Mouse (Mus musculus) forebrain, embryonic 14.5 days (tissue): ENCODE data around the gene Serpinb2. TPM values are rescaled to one million over a fixed set of nuclear protein-coding genes. Genes with fewer than 3 reads are reported as not detected.

ENCODE experiments used
- ATAC-seq: fragments of 200-750 bp; cut with Nextera tagmentation; 2 replicates; pipeline ENCODE4 v1.8.0; 2017; ENCODE audit warnings: mild to moderate bottlenecking, moderate library complexity
- DNase-seq: peaks from one replicate; pipeline ENCODE4 v3.0.0-alpha.2; 2015; ENCODE audit warnings: low spot score
- H3K27ac ChIP-seq: fragments of 300-500 bp; sonication (generic); 2 replicates; pipeline ENCODE4 v1.5.1; 2014; ENCODE audit warnings: low read depth, mild to moderate bottlenecking, control low read depth, low read length, moderate library complexity
- H3K27me3 ChIP-seq: fragments of 300-500 bp; sonication (generic); replicated peaks from 2 replicates; pipeline ENCODE4 v1.6.1; 2014; ENCODE audit warnings: low read length, control low read depth, mixed read lengths; ENCODE audit not compliant: control insufficient read depth, insufficient read depth
- H3K36me3 ChIP-seq: fragments of 300-500 bp; sonication (generic); 2 replicates; pipeline ENCODE4 v1.6.1; 2014; ENCODE audit warnings: low read length, control low read depth; ENCODE audit not compliant: control insufficient read depth, insufficient read depth
- H3K4me1 ChIP-seq: fragments of 300-500 bp; sonication (generic); 2 replicates; pipeline ENCODE4 v1.6.1; 2014; ENCODE audit warnings: antibody characterized with exemption, low read length, control low read depth; ENCODE audit not compliant: control insufficient read depth, insufficient read depth
- H3K4me2 ChIP-seq: fragments of 300-500 bp; sonication (generic); 2 replicates; pipeline ENCODE4 v1.6.1; 2014; ENCODE audit warnings: mild to moderate bottlenecking, control low read depth, low read length
- H3K4me3 ChIP-seq: fragments of 300-500 bp; sonication (generic); 2 replicates; pipeline ENCODE4 v1.5.1; 2014; ENCODE audit warnings: low read depth, low read length, control low read depth
- H3K9ac ChIP-seq: fragments of 300-500 bp; sonication (generic); 2 replicates; pipeline ENCODE4 v1.6.1; 2014; ENCODE audit warnings: mild to moderate bottlenecking, low read length, control low read depth, moderate library complexity
- H3K9me3 ChIP-seq: fragments of 300-500 bp; sonication (generic); replicated peaks from 2 replicates; pipeline ENCODE4 v1.6.1; 2016; ENCODE audit warnings: low read length, control low read depth, mixed read lengths; ENCODE audit not compliant: control insufficient read depth
- WGBS: fragments of 180-500 bp; shearing (Covaris S2); extraction: QIAGEN DNeasy Blood & Tissue Kit; methylation state at CpG from one replicate; pipeline ENCODE4 v1.1.7; 2014; 5-methylcytosine and 5-hydroxymethylcytosine counted together
- polyA plus RNA-seq: library from polyadenylated mRNA; unstranded; fragments of >200 nt; fragmentation: Nextera tagmentation; extraction: Ambion mirVana; gene quantifications from 2 replicates; pipeline ENCODE4 v1.2.1, GENCODE M21; 2014

Serpinb2 gene
- polyA plus RNA-seq: 0.19 and 0.28 TPM in 2 replicates

- Histone ChIP-seq H3K27ac (no peak within 1 kb of the TSS), H3K27me3 (no peaks in the 10 kb centered on the region), H3K4me1 (no peaks in the 10 kb centered on the region), H3K4me2 (no peak within 1 kb of the TSS), H3K36me3 (no peaks in the 10 kb centered on the region), H3K4me3 (no peak within 1 kb of the TSS), H3K9ac (no peak within 1 kb of the TSS), H3K9me3 (no peaks in the 10 kb centered on the region)
- peak; percentile 3 for DNase-seq
- WGBS: 42% methylated on average over 5 of the region's 5 CpGs
- no peak for ATAC-seq
These were observed at the start of gene Serpinb2 for GRCm38 (mm10) chr1:107511252-107511651. Gene Serpinb2 (plus strand): TSS chr1:107511423.

GRCm38 (mm10) chr1:107479909-107480308 is 31.3 kb upstream of the Serpinb2 start:
- Histone ChIP-seq H3K4me1 (no peaks in the 10 kb centered on the region), H3K9ac (no peak overlapping the region), H3K4me3 (no peak overlapping the region), H3K4me2 (no peak overlapping the region), H3K27ac (no peak overlapping the region), H3K27me3 (no peaks in the 10 kb centered on the region), H3K9me3 (no peaks in the 10 kb centered on the region), H3K36me3 (no peaks in the 10 kb centered on the region)
- no peak for DNase-seq
- no peak for ATAC-seq

- ATAC-seq: peak; percentile 95
- 26% methylated on average over 11 of the region's 11 CpGs for WGBS
- H3K27me3 ChIP-seq: no peaks in the 10 kb centered on the region
These were observed 29.8 kb upstream of the Serpinb2 start for GRCm38 (mm10) chr1:107481452-107481851.

DNA sequence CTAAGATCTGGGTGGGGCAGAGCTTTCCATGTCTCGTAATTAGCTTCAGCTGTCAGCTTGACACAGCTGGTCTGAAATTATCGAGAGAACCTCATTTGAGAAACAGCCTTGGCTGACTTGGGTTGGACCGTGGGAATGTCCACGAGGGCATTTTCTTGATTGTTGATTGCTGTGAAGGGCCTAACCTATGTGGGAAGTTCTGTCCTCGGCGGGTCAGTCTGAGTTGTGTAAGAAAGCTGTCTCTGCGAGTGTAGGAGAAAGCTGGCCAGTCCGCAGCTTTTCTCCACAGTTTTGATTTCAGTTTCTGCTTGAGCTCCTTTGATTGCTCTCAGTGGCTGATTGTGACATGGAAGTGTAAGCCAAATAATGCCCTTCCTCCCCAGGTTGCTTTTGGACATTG is 21.6 kb upstream of the Serpinb2 start:
- ATAC-seq (no peak), DNase-seq (no peak)
- 82% methylated on average over 8 of the region's 8 CpGs for WGBS
- Histone ChIP-seq H3K36me3 (no peaks in the 10 kb centered on the region), H3K9ac (no peak overlapping the region), H3K27ac (no peak overlapping the region), H3K27me3 (no peaks in the 10 kb centered on the region), H3K9me3 (no peaks in the 10 kb centered on the region), H3K4me1 (no peaks in the 10 kb centered on the region), H3K4me2 (no peak overlapping the region), H3K4me3 (no peak overlapping the region)

More at GRCm38 (mm10) chr1:107481452-107481851, 29.8 kb upstream of the Serpinb2 start:
- Histone ChIP-seq H3K4me1 (no peaks in the 10 kb centered on the region), H3K9me3 (no peaks in the 10 kb centered on the region), H3K27ac (no peak overlapping the region), H3K36me3 (no peaks in the 10 kb centered on the region), H3K9ac (no peak overlapping the region), H3K4me3 (no peak overlapping the region), H3K4me2 (0 out of 2 replicates have a peak overlapping the region, but pooled peaks have one; percentile 9)
- DNase-seq: peak; percentile 86

- Histone ChIP-seq H3K36me3 (no peaks in the 10 kb centered on the region), H3K4me3 (no peak overlapping the region), H3K9me3 (no peaks in the 10 kb centered on the region), H3K9ac (no peak overlapping the region), H3K27me3 (no peaks in the 10 kb centered on the region), H3K4me1 (no peaks in the 10 kb centered on the region), H3K27ac (no peak overlapping the region), H3K4me2 (no peak overlapping the region)
- ATAC-seq (no peak), DNase-seq (no peak)
- 90% methylated on average over 2 of the region's 2 CpGs for WGBS
These were observed 14.4 kb upstream of the Serpinb2 start for GRCm38 (mm10) chr1:107496789-107497188.

- DNase-seq (no peak), ATAC-seq (no peak)
- H3K9ac ChIP-seq: no peak overlapping the region
- no peak overlapping the region for H3K4me2 ChIP-seq
- no peaks in the 10 kb centered on the region for H3K27me3 ChIP-seq
- H3K36me3 ChIP-seq: no peaks in the 10 kb centered on the region
- H3K9me3 ChIP-seq: no peaks in the 10 kb centered on the region
- no peak overlapping the region for H3K4me3 ChIP-seq
- no peaks in the 10 kb centered on the region for H3K4me1 ChIP-seq
- no peak overlapping the region for H3K27ac ChIP-seq
These were observed 9.2 kb upstream of the Serpinb2 start for GRCm38 (mm10) chr1:107502025-107502424.

GRCm38 (mm10) chr1:107503294-107503693 is 7.9 kb upstream of the Serpinb2 start:
- DNase-seq: no peak
- WGBS: 85% methylated on average over 3 of the region's 3 CpGs

GRCm38 (mm10) chr1:107505898-107506562 is 5.2 kb upstream of the Serpinb2 start:
- 90% methylated on average over 8 of the region's 8 CpGs for WGBS
- Histone ChIP-seq H3K4me2 (no peak overlapping the region), H3K9ac (no peak overlapping the region), H3K4me1 (no peaks in the 10 kb centered on the region), H3K9me3 (no peaks in the 10 kb centered on the region), H3K36me3 (no peaks in the 10 kb centered on the region), H3K27ac (no peak overlapping the region), H3K4me3 (no peak overlapping the region), H3K27me3 (no peaks in the 10 kb centered on the region)
- no peak for DNase-seq
- ATAC-seq: no peak

More at GRCm38 (mm10) chr1:107503294-107503693, 7.9 kb upstream of the Serpinb2 start:
- no peak for ATAC-seq
- H3K4me2 ChIP-seq: no peak overlapping the region
- H3K9ac ChIP-seq: no peak overlapping the region
- no peak overlapping the region for H3K27ac ChIP-seq
- H3K27me3 ChIP-seq: no peaks in the 10 kb centered on the region
- no peak overlapping the region for H3K4me3 ChIP-seq
- no peaks in the 10 kb centered on the region for H3K4me1 ChIP-seq
- H3K9me3 ChIP-seq: no peaks in the 10 kb centered on the region
- H3K36me3 ChIP-seq: no peaks in the 10 kb centered on the region

- DNase-seq (peak; percentile 32), ATAC-seq (peak; percentile 55)
- H3K4me3 ChIP-seq: no peak overlapping the region
- no peak overlapping the region for H3K27ac ChIP-seq
- no peaks in the 10 kb centered on the region for H3K36me3 ChIP-seq
- H3K27me3 ChIP-seq: no peaks in the 10 kb centered on the region
- H3K4me1 ChIP-seq: no peaks in the 10 kb centered on the region
- no peak overlapping the region for H3K4me2 ChIP-seq
- no peaks in the 10 kb centered on the region for H3K9me3 ChIP-seq
- WGBS: 48% methylated on average over 2 of the region's 2 CpGs
- H3K9ac ChIP-seq: no peak overlapping the region
These were observed 1.2 kb downstream of the Serpinb2 start for GRCm38 (mm10) chr1:107512194-107513138.
